In genomic region chr4:142098303-142098702, GRCm38 (mm10) we compare ENCODE assay signal across 8 mouse cellular contexts. TPM values are rescaled to one million over a fixed set of nuclear protein-coding genes. Genes with fewer than 3 reads are reported as not detected.
A peak's percentile ranks its signal among the peaks of the same experiment; 100 is the strongest.
DNase-seq lines count a peak whose midpoint lies in the region; ATAC-seq lines count a peak whose summit lies in the region.

No protein-coding gene starts in this region.

- peaks cover 14% of the 10 kb centered on the region for H3K4me1 ChIP-seq in hindbrain, embryonic 15.5 days (replicated peaks)

- H3K9me3 ChIP-seq in hindbrain, embryonic 15.5 days, result no peaks in the 10 kb centered on the region

- 0 out of 2 replicates have a peak, but pooled peaks have one; percentile 33 for ATAC-seq in hindbrain, embryonic 15.5 days (ENCODE audit: low FRiP score, low read depth)

- H3K4me3 ChIP-seq in hindbrain, embryonic 15.5 days, result no peak overlapping the region

- H3K9ac ChIP-seq in hindbrain, embryonic 15.5 days, result no peak overlapping the region

- DNase-seq in adrenal gland, adult 18-20 months (ENCODE audit: low spot score in 2 of 2), result peak; percentile 76 to 78
- DNase-seq in cerebellum, postnatal 36 days, result peak; percentile 87 to 90
- peak; percentile 79 to 82 for DNase-seq in frontal cortex, postnatal 25 days (ENCODE audit: low spot score in 2 of 2)
- DNase-seq in layer of hippocampus, postnatal 36 days, result peak; percentile 68 to 74
- DNase-seq in lung, postnatal 14 days, result peak; percentile 89
- DNase-seq in right cerebral cortex, postnatal 10 days (ENCODE audit: low spot score in 2 of 2), result peak; percentile 86 to 87
- peak; percentile 77 to 80 for DNase-seq in urinary bladder, postnatal 36 days (ENCODE audit: low spot score in 2 of 2)

- no peaks in the 10 kb centered on the region for H3K27me3 ChIP-seq in hindbrain, embryonic 15.5 days

- WGBS in hindbrain, embryonic 15.5 days, result 23% methylated on average over 8 of the region's 8 CpGs

- H3K4me2 ChIP-seq in hindbrain, embryonic 15.5 days, result no peak overlapping the region

- no peaks in the 10 kb centered on the region for H3K36me3 ChIP-seq in hindbrain, embryonic 15.5 days

- H3K27ac ChIP-seq in hindbrain, embryonic 15.5 days (replicated peaks), result no peak overlapping the region

RNA-seq across cellular contexts. Expression of gene Tmem51, which starts 14.2 kb away (rescaled TPM):
- 1 to 10 TPM; 3.5 to 4.4 TPM for total RNA-seq in adrenal gland, adult 18-20 months (2021)
- polyA plus RNA-seq in hindbrain, embryonic 15.5 days (2015; fragmentation: Nextera tagmentation; extraction: Ambion mirVana), result 8.0 and 8.3 TPM in 2 replicates
- 1 to 10 TPM; 4.2 TPM for total RNA-seq in layer of hippocampus, postnatal 36 days (2021)
